Mouse (Mus musculus) cerebellum, adult 2 months (tissue): ENCODE data around the gene Jph3.
A peak's percentile ranks its signal among the peaks of the same experiment; 100 is the strongest.

ENCODE experiments used
- CTCF ChIP-seq: fragments of 200-500 bp; IDR thresholded peaks from 2 replicates; pipeline ENCODE4 v1.5.1; 2011; ENCODE audit warnings: low read depth, mild to moderate bottlenecking, control low read depth, low read length, moderate library complexity, borderline replicate concordance; ENCODE audit not compliant: insufficient read depth
- POLR2A ChIP-seq: fragments of 200-500 bp; IDR thresholded peaks from 2 replicates; pipeline ENCODE4 v1.6.1; 2011; ENCODE audit warnings: low read length, control low read depth, borderline replicate concordance; ENCODE audit not compliant: insufficient read depth

GRCm38 (mm10) chr8:121751407-121751806 lies 22.0 kb downstream of the Jph3 start:
- no peak for TF ChIP-seq POLR2A
- TF ChIP-seq CTCF: peak; percentile 73; the same call in 1 of the 2 replicates
